ENCODE assay signal across 8 mouse cellular contexts in the genomic region with DNA sequence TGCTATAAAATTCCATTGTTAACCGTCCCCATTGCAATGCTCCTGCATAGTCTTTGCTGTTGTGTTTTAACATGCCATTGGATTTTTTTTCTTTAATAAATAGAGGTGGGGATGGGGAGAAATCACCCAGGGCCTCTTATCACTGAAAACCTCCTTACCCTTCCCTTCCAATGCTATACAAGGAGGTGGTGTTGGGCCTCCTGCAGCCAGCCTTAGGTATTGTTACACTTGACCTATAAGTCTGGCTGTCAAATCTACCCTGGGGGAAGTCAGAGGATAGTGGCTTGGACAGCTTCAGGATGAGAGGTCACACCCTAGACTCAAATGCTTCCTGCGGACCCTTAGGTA. TPM values are rescaled to one million over a fixed set of nuclear protein-coding genes. Genes with fewer than 3 reads are reported as not detected.
A peak's percentile ranks its signal among the peaks of the same experiment; 100 is the strongest.
DNase-seq lines count a peak whose midpoint lies in the region; ATAC-seq and TF ChIP-seq lines count a peak whose summit lies in the region.

No protein-coding gene starts in this region.

- no peak overlapping the region for H3K9ac ChIP-seq in kidney, embryonic 14.5 days (ENCODE audit: low read depth, low read length)
- no peak overlapping the region for H3K9ac ChIP-seq in intestine, embryonic 14.5 days (ENCODE audit: low read length)
- H3K9ac ChIP-seq in midbrain, postnatal 0 days (replicated peaks; ENCODE audit: low read length, poor library complexity, severe bottlenecking) = peak overlapping the region; percentile 97

- H3K36me3 ChIP-seq in kidney, embryonic 14.5 days (ENCODE audit: control insufficient read depth, insufficient read depth, low read length) = no peaks in the 10 kb centered on the region
- H3K36me3 ChIP-seq in intestine, embryonic 14.5 days (ENCODE audit: control insufficient read depth, insufficient read depth, low read length) = no peaks in the 10 kb centered on the region
- H3K36me3 ChIP-seq in midbrain, postnatal 0 days (ENCODE audit: insufficient read depth, low read length) = no peaks in the 10 kb centered on the region

- peaks cover 20% of the 10 kb centered on the region; the same call in 1 of the 2 replicates for H3K4me1 ChIP-seq in kidney, embryonic 14.5 days (ENCODE audit: control insufficient read depth, insufficient read depth, low read length)
- H3K4me1 ChIP-seq in cortical plate, adult 2 months (ENCODE audit: control insufficient read depth, insufficient read depth, low read length) = peaks cover 3% of the 10 kb centered on the region; the same call in 1 of the 2 replicates
- H3K4me1 ChIP-seq in intestine, embryonic 14.5 days (replicated peaks; ENCODE audit: control insufficient read depth, insufficient read depth, low read length) = peaks cover 13% of the 10 kb centered on the region
- peaks cover 4% of the 10 kb centered on the region; the same call in 1 of the 2 replicates for H3K4me1 ChIP-seq in midbrain, postnatal 0 days (ENCODE audit: insufficient read depth, low read length)

- H3K9me3 ChIP-seq in kidney, embryonic 14.5 days (ENCODE audit: control insufficient read depth, low read length) = no peaks in the 10 kb centered on the region
- H3K9me3 ChIP-seq in intestine, embryonic 14.5 days (ENCODE audit: control insufficient read depth, low read length) = no peaks in the 10 kb centered on the region
- no peaks in the 10 kb centered on the region for H3K9me3 ChIP-seq in midbrain, postnatal 0 days (ENCODE audit: low read length)

- H3K4me3 ChIP-seq in kidney, embryonic 14.5 days (ENCODE audit: low read length) = peak overlapping the region; percentile 89
- peak overlapping the region; percentile 85 for H3K4me3 ChIP-seq in cortical plate, adult 2 months (ENCODE audit: insufficient read depth, low read length)
- peak overlapping the region; percentile 63 for H3K4me3 ChIP-seq in intestine, embryonic 14.5 days (ENCODE audit: low read depth, low read length)
- H3K4me3 ChIP-seq in midbrain, postnatal 0 days (ENCODE audit: low read depth, low read length) = peak overlapping the region; percentile 98

- H3K27me3 ChIP-seq in kidney, embryonic 14.5 days (ENCODE audit: control insufficient read depth, insufficient read depth, low read length) = no peaks in the 10 kb centered on the region
- H3K27me3 ChIP-seq in intestine, embryonic 14.5 days (replicated peaks; ENCODE audit: control insufficient read depth, insufficient read depth, low read length) = no peaks in the 10 kb centered on the region
- no peaks in the 10 kb centered on the region for H3K27me3 ChIP-seq in midbrain, postnatal 0 days (ENCODE audit: insufficient read depth, low read length)

- no peak for TF ChIP-seq CTCF in cortical plate, adult 2 months (IDR thresholded peaks at IDR 0.05; ENCODE audit: extremely low read depth, insufficient read depth, low read length)
- TF ChIP-seq CTCF in midbrain, postnatal 0 days (IDR thresholded peaks at IDR 0.05) = no peak

- no peak for TF ChIP-seq POLR2A in cortical plate, adult 2 months (IDR thresholded peaks at IDR 0.05; ENCODE audit: extremely low read depth, insufficient read depth, low read length)

- WGBS in kidney, embryonic 14.5 days = 33% methylated on average over 2 of the region's 2 CpGs
- WGBS in intestine, embryonic 14.5 days = 33% methylated on average over 2 of the region's 2 CpGs
- 19% methylated on average over 2 of the region's 2 CpGs for WGBS in midbrain, postnatal 0 days

- ATAC-seq in kidney, embryonic 14.5 days (ENCODE audit: low FRiP score, low TSS enrichment) = no peak
- ATAC-seq in intestine, embryonic 14.5 days (replicated peaks; ENCODE audit: low FRiP score, low TSS enrichment, low read depth) = peak; percentile 63; the same call in 1 of the 2 replicates
- ATAC-seq in midbrain, postnatal 0 days (ENCODE audit: low FRiP score) = peak; percentile 72

- intact Hi-C loops in left cerebral cortex, postnatal 14 days (cut with DNase I) = loop anchor here (1.0 to 10.0 kb wide), 5 partner anchors 55 to 297 kb away; a partner anchor contains a TSS

- no peak for DNase-seq in kidney, postnatal 14 days
- DNase-seq in intestine, embryonic 14.5 days (ENCODE audit: low spot score) = no peak
- no peak for DNase-seq in midbrain, postnatal 0 days (ENCODE audit: low spot score)
- no peak for DNase-seq in left cerebral cortex, postnatal 14 days (ENCODE audit: low spot score in 2 of 2)
- no peak for DNase-seq in urinary bladder, postnatal 4 days (ENCODE audit: low spot score in 2 of 2)
- DNase-seq in cerebellum, postnatal 4 days (ENCODE audit: low spot score in 2 of 2) = no peak

- no peak overlapping the region for H3K27ac ChIP-seq in kidney, embryonic 14.5 days (ENCODE audit: low read depth, low read length)
- H3K27ac ChIP-seq in cortical plate, adult 2 months (ENCODE audit: insufficient read depth, low read length) = no peak overlapping the region
- no peak overlapping the region for H3K27ac ChIP-seq in intestine, embryonic 14.5 days (ENCODE audit: low read depth)
- H3K27ac ChIP-seq in midbrain, postnatal 0 days (ENCODE audit: low read depth, low read length) = peak overlapping the region; percentile 87; the same call in 1 of the 2 replicates

- H3K4me2 ChIP-seq in kidney, embryonic 14.5 days (replicated peaks; ENCODE audit: low read depth, low read length) = peak overlapping the region; percentile 22; the same call in 1 of the 2 replicates
- H3K4me2 ChIP-seq in intestine, embryonic 14.5 days (ENCODE audit: low read length) = 0 out of 2 replicates have a peak overlapping the region, but pooled peaks have one; percentile 62
- H3K4me2 ChIP-seq in midbrain, postnatal 0 days (ENCODE audit: low read depth, low read length, poor library complexity, severe bottlenecking) = peak overlapping the region; percentile 80

RNA-seq across cellular contexts. Expression of a gene that starts 3.8 kb away (rescaled TPM):
- 24.3 and 55.7 TPM in 2 replicates for polyA plus RNA-seq in kidney, embryonic 14.5 days (2014; fragmentation: Nextera tagmentation; extraction: Ambion mirVana)
- 41.3 and 42.6 TPM in 2 replicates for polyA plus RNA-seq in cortical plate, adult 2 months (2012; rRNA removed)
- 39.9 and 41.1 TPM in 2 replicates for polyA plus RNA-seq in intestine, embryonic 14.5 days (2014; fragmentation: Nextera tagmentation; extraction: Ambion mirVana)
- 59.2 and 65.8 TPM in 2 replicates for total RNA-seq in midbrain, postnatal 0 days (2014; rRNA removed)
- polyA plus RNA-seq in midbrain, postnatal 0 days (2015; fragmentation: Nextera tagmentation; extraction: Ambion mirVana) = 34.4 and 35.4 TPM in 2 replicates
- total RNA-seq in left cerebral cortex, postnatal 14 days (2021) = 10 to 100 TPM; 58.4 to 58.7 TPM

Comparison
In these comparisons a context has a peak if more than half of its experiments do, and no peak if none do; other contexts are left out.
1. H3K4me2 ChIP-seq: peak in every context shown above with its lines; median percentile 80 in midbrain, postnatal 0 days; 62 in intestine, embryonic 14.5 days; 22 in kidney, embryonic 14.5 days.